Mouse (Mus musculus): ENCODE data around the gene Brsk1. TPM values are rescaled to one million over a fixed set of nuclear protein-coding genes. Genes with fewer than 3 reads are reported as not detected.

Gene Brsk1
- polyA plus RNA-seq, 1 experiment, result 11.3 TPM

GRCm38 (mm10) chr7:4723508-4723907 is 33.1 kb downstream of the Brsk1 start:
- H3K27ac ChIP-seq (ENCODE audit: insufficient read depth, low read length), result no peak overlapping the region

GRCm38 (mm10) chr7:4724359-4724758 is 34.0 kb downstream of the Brsk1 start:
- no peaks in the 10 kb centered on the region for H3K4me1 ChIP-seq (ENCODE audit: control insufficient read depth, insufficient read depth, low read length)
- H3K4me3 ChIP-seq (ENCODE audit: insufficient read depth, low read length), result no peak overlapping the region
- TF ChIP-seq POLR2A (IDR thresholded peaks at IDR 0.05; ENCODE audit: low read depth, low read length) (no peak), CTCF (IDR thresholded peaks at IDR 0.05; ENCODE audit: borderline replicate concordance, insufficient read depth, low read length) (no peak)
- H3K27ac ChIP-seq (ENCODE audit: insufficient read depth, low read length), result no peak overlapping the region

More at GRCm38 (mm10) chr7:4723508-4723907, 33.1 kb downstream of the Brsk1 start:
- no peak for TF ChIP-seq POLR2A (IDR thresholded peaks at IDR 0.05; ENCODE audit: low read depth, low read length)
- Histone ChIP-seq H3K4me3 (ENCODE audit: insufficient read depth, low read length) (no peak overlapping the region), H3K4me1 (ENCODE audit: control insufficient read depth, insufficient read depth, low read length) (no peaks in the 10 kb centered on the region)

GRCm38 (mm10) chr7:4725169-4725568 is 34.8 kb downstream of the Brsk1 start, which contains the start of gene Tmem150b:
Gene Tmem150b (minus strand): TSS chr7:4725249.
- Histone ChIP-seq H3K27ac (ENCODE audit: insufficient read depth, low read length) (no peak within 1 kb of the TSS), H3K4me3 (ENCODE audit: insufficient read depth, low read length) (no peak within 1 kb of the TSS), H3K4me1 (ENCODE audit: control insufficient read depth, insufficient read depth, low read length) (no peaks in the 10 kb centered on the region)
- TF ChIP-seq CTCF (IDR thresholded peaks at IDR 0.05; ENCODE audit: borderline replicate concordance, insufficient read depth, low read length), result no peak
- no peak for TF ChIP-seq POLR2A (IDR thresholded peaks at IDR 0.05; ENCODE audit: low read depth, low read length)

- no peak overlapping the region for H3K27ac ChIP-seq (ENCODE audit: insufficient read depth, low read length)
- TF ChIP-seq POLR2A (IDR thresholded peaks at IDR 0.05; ENCODE audit: low read depth, low read length) (no peak), CTCF (IDR thresholded peaks at IDR 0.05; ENCODE audit: borderline replicate concordance, insufficient read depth, low read length) (no peak)
- H3K4me1 ChIP-seq (ENCODE audit: control insufficient read depth, insufficient read depth, low read length), result no peaks in the 10 kb centered on the region
- H3K4me3 ChIP-seq (ENCODE audit: insufficient read depth, low read length), result no peak overlapping the region
Observed at GRCm38 (mm10) chr7:4731090-4731489, 40.7 kb downstream of the Brsk1 start.

- Histone ChIP-seq H3K4me3 (ENCODE audit: insufficient read depth, low read length) (no peak overlapping the region), H3K27ac (ENCODE audit: insufficient read depth, low read length) (no peak overlapping the region), H3K4me1 (ENCODE audit: control insufficient read depth, insufficient read depth, low read length) (no peaks in the 10 kb centered on the region)
- TF ChIP-seq CTCF (IDR thresholded peaks at IDR 0.05; ENCODE audit: borderline replicate concordance, insufficient read depth, low read length) (no peak), POLR2A (IDR thresholded peaks at IDR 0.05; ENCODE audit: low read depth, low read length) (no peak)
Observed at GRCm38 (mm10) chr7:4732968-4733392, 42.6 kb downstream of the Brsk1 start.

- Histone ChIP-seq H3K4me3 (ENCODE audit: insufficient read depth, low read length) (peak overlapping the region; percentile 40), H3K4me1 (ENCODE audit: control insufficient read depth, insufficient read depth, low read length) (no peaks in the 10 kb centered on the region), H3K27ac (ENCODE audit: insufficient read depth, low read length) (peak overlapping the region; percentile 67)
- TF ChIP-seq POLR2A (IDR thresholded peaks at IDR 0.05; ENCODE audit: low read depth, low read length) (no peak), CTCF (IDR thresholded peaks at IDR 0.05; ENCODE audit: borderline replicate concordance, insufficient read depth, low read length) (no peak)
Observed at GRCm38 (mm10) chr7:4739041-4739543, 48.7 kb downstream of the Brsk1 start.

- TF ChIP-seq POLR2A (IDR thresholded peaks at IDR 0.05; ENCODE audit: low read depth, low read length), result peak; percentile 84
- TF ChIP-seq CTCF (IDR thresholded peaks at IDR 0.05; ENCODE audit: borderline replicate concordance, insufficient read depth, low read length), result no peak
Observed at GRCm38 (mm10) chr7:4739544-4740275, 49.3 kb downstream of the Brsk1 start, which contains the start of gene Kmt5c. Gene Kmt5c (plus strand): TSS chr7:4740115.

GRCm38 (mm10) chr7:4740309-4740727 is 49.9 kb downstream of the Brsk1 start:
- H3K27ac ChIP-seq (ENCODE audit: insufficient read depth, low read length), result peak overlapping the region; percentile 17
- no peaks in the 10 kb centered on the region for H3K4me1 ChIP-seq (ENCODE audit: control insufficient read depth, insufficient read depth, low read length)
- peak overlapping the region; percentile 63 for H3K4me3 ChIP-seq (ENCODE audit: insufficient read depth, low read length)
- peak; percentile 43; the same call in 1 of the 2 replicates for TF ChIP-seq POLR2A (IDR thresholded peaks at IDR 0.05; ENCODE audit: low read depth, low read length)
- TF ChIP-seq CTCF (IDR thresholded peaks at IDR 0.05; ENCODE audit: borderline replicate concordance, insufficient read depth, low read length), result no peak

More at GRCm38 (mm10) chr7:4739544-4740275, 49.3 kb downstream of the Brsk1 start, which contains the start of gene Kmt5c:
- H3K27ac ChIP-seq (ENCODE audit: insufficient read depth, low read length), result peak within 1 kb of the TSS; percentile 67
- peak within 1 kb of the TSS; percentile 63 for H3K4me3 ChIP-seq (ENCODE audit: insufficient read depth, low read length)
- no peaks in the 10 kb centered on the region for H3K4me1 ChIP-seq (ENCODE audit: control insufficient read depth, insufficient read depth, low read length)

- peak; percentile 61 for TF ChIP-seq POLR2A (IDR thresholded peaks at IDR 0.05; ENCODE audit: low read depth, low read length)
- no peak for TF ChIP-seq CTCF (IDR thresholded peaks at IDR 0.05; ENCODE audit: borderline replicate concordance, insufficient read depth, low read length)
- no peaks in the 10 kb centered on the region for H3K4me1 ChIP-seq (ENCODE audit: control insufficient read depth, insufficient read depth, low read length)
- H3K4me3 ChIP-seq (ENCODE audit: insufficient read depth, low read length), result peak overlapping the region; percentile 63
- H3K27ac ChIP-seq (ENCODE audit: insufficient read depth, low read length), result 0 out of 2 replicates have a peak overlapping the region, but pooled peaks have one; percentile 17
Observed at GRCm38 (mm10) chr7:4741151-4741550, 50.7 kb downstream of the Brsk1 start.

Data from embryonic fibroblast, embryonic 13.5 days (primary cell).